Mouse (Mus musculus) liver, adult 2 months (tissue): ENCODE data around the gene Pdss1.

Experiments
- CTCF ChIP-seq: fragments of 200-500 bp; IDR thresholded peaks from 2 replicates; pipeline ENCODE4 v1.5.1; 2011; ENCODE audit warnings: low read depth, low read length, control low read depth
- POLR2A ChIP-seq: fragments of 200-500 bp; IDR thresholded peaks from 2 replicates; pipeline ENCODE4 v1.6.1; 2011; ENCODE audit warnings: low read length, control low read depth; ENCODE audit not compliant: insufficient read depth; ENCODE audit errors: extremely low read depth

DNA sequence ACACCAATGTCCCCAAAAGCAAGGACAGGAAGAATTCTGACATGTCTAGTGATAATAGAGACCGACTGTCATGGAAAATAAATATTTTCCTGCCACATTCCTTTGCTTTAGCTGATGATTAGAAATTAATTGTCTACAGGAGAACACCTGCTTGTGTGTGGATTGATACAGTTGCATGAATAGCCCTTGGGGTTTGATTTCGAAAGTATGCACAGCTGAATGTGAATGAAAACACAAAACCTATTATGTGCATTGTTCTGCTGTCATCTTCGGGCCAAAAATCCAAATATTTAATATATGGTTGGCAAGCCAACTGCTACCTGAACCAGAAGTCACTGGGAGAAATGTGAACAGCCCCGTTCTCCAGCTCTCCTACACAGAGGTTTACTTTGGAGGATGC, 43.4 kb upstream of the Pdss1 start:
- no peak for TF ChIP-seq POLR2A
- TF ChIP-seq CTCF = no peak
